Mouse (Mus musculus) megakaryocyte, embryonic 14.5 days (primary cell): Measurements from ENCODE around the gene Fam83e.

Source experiments
- FLI1 ChIP-seq: IDR thresholded peaks from 2 replicates; pipeline ENCODE4 v1.6.1; 2012; ENCODE audit warnings: low read length, inconsistent platforms, mixed read lengths
- GATA1 ChIP-seq: IDR thresholded peaks from 3 replicates; pipeline ENCODE4 v1.6.1; 2012; ENCODE audit warnings: mixed read lengths, low read length, inconsistent platforms, borderline replicate concordance

- TF ChIP-seq GATA1 (no peak), FLI1 (no peak)
Measured at GRCm38 (mm10) chr7:45750162-45750561, 29.1 kb downstream of the Fam83e start.
